Mouse (Mus musculus) megakaryocyte, embryonic 14.5 days (primary cell): ENCODE results near the gene Cd33. TPM values are rescaled to one million over a fixed set of nuclear protein-coding genes. Genes with fewer than 3 reads are reported as not detected.
A peak's percentile ranks its signal among the peaks of the same experiment; 100 is the strongest.

Source experiments
- H3K27me3 ChIP-seq: replicated peaks from 2 replicates; pipeline ENCODE3; 2012; ENCODE audit warnings: inconsistent platforms
- H3K36me3 ChIP-seq: replicated peaks from 2 replicates; pipeline ENCODE3; 2012; ENCODE audit warnings: low read length, inconsistent platforms, mixed read lengths
- H3K4me1 ChIP-seq: 2 replicates; pipeline ENCODE4 v1.6.1; 2012; ENCODE audit warnings: inconsistent platforms
- H3K4me3 ChIP-seq: replicated peaks from 2 replicates; pipeline ENCODE3; 2012; ENCODE audit warnings: moderate library complexity, mild to moderate bottlenecking, inconsistent platforms
- H3K9me3 ChIP-seq: 2 replicates; pipeline ENCODE4 v1.6.1; 2012; ENCODE audit warnings: inconsistent platforms
- FLI1 ChIP-seq: IDR thresholded peaks from 2 replicates; pipeline ENCODE4 v1.6.1; 2012; ENCODE audit warnings: low read length, inconsistent platforms, mixed read lengths
- GATA1 ChIP-seq: IDR thresholded peaks from 3 replicates; pipeline ENCODE4 v1.6.1; 2012; ENCODE audit warnings: mixed read lengths, low read length, inconsistent platforms, borderline replicate concordance
- polyA plus RNA-seq: library from polyadenylated mRNA; stranded (reverse); fragments of >175 nt; gene quantifications from 2 replicates; pipeline ENCODE4 v1.2.3, GENCODE M21; 2012; ENCODE audit warnings: low replicate concordance; ENCODE audit not compliant: insufficient read depth

The Cd33 gene
- 0.35 TPM in 1 of 2 replicates, not detected in the other for polyA plus RNA-seq

DNA sequence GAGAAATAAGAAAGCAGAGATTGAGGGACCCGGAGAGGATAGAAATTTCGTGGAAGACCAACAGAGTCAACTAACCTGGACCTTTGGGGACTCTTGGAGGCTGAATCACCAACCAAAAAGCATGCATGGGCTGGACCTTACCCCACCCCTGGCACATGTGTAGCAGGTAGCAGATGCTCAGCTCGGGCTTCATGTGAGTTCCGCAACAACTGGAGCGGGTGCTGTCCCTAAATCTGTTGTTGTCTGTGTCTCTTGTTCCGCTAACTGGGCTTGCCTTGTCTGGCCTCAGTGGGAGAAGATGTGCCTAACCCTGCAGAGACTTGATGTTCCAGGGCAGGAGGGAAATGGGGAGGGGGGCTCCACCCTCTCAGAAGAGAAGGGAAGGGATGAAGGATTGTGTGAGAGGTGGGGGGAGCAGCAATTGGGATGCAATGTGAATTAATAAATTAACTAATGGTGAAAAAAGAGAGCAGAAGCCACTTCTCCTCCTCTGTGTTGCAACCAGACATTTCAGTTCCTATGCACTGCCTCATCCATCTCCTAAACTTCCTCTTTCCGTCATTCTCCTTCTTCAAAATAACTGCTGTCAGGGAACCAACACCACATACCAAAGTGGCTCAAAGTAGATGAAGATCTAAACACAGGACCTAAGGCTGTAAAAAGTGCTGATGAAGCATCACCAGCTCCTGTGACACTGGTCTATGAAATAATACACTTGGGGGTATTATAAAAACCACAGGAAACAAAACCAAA is at the start of gene Cd33:
Gene Cd33, minus strand, starts transcription at position 204 of the 753 bp plus-strand sequence.
- Histone ChIP-seq H3K27me3 (peaks cover 5% of the 10 kb centered on the region), H3K4me3 (no peak within 1 kb of the TSS), H3K4me1 (no peaks in the 10 kb centered on the region), H3K36me3 (no peaks in the 10 kb centered on the region), H3K9me3 (no peaks in the 10 kb centered on the region)
- no peak for TF ChIP-seq GATA1
- TF ChIP-seq FLI1: no peak

DNA sequence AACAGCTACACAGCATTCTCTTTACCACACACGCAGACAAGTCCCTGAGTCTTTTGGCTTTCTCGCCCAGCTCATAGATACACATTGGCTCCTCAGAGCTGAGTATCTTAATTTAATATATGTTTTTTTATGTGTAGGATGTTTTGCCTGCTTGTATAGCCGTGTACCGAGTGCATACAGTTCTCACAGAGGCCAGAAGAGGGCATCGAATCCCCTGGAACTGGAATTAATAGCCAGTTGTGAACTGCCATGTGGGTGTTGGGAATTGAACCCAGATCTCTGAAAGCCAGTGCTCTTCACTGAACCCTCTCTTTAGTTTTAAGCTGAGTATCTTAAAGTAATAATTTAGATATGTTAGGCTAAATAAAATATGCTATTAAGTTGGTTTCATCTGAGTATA is 40.6 kb upstream of the Cd33 start:
- H3K36me3 ChIP-seq: peaks cover 71% of the 10 kb centered on the region
- H3K4me3 ChIP-seq: no peak overlapping the region
- no peaks in the 10 kb centered on the region for H3K27me3 ChIP-seq
- no peaks in the 10 kb centered on the region for H3K9me3 ChIP-seq
- no peak for TF ChIP-seq FLI1
- no peak for TF ChIP-seq GATA1
- peaks cover 26% of the 10 kb centered on the region for H3K4me1 ChIP-seq

DNA sequence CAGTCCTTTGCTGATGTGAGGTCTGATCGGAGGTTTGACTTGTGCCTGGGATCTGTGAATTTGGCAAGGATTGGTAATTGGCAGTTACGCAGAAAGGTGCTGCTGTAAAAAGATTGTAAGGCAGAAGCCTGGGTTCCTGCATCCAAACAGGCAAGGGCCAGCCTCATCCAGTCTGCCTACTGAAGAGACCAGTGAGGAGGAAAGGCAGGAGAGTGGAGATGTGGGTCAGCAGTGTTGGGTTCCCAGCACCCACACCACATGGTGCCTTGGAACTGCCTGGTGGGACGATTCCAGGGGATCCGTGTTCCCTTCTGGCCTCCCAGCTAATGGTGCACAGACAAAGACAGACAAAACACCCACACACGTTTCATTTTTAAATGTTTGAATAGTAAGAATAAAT is 36.3 kb upstream of the Cd33 start:
- H3K27me3 ChIP-seq: no peaks in the 10 kb centered on the region

DNA sequence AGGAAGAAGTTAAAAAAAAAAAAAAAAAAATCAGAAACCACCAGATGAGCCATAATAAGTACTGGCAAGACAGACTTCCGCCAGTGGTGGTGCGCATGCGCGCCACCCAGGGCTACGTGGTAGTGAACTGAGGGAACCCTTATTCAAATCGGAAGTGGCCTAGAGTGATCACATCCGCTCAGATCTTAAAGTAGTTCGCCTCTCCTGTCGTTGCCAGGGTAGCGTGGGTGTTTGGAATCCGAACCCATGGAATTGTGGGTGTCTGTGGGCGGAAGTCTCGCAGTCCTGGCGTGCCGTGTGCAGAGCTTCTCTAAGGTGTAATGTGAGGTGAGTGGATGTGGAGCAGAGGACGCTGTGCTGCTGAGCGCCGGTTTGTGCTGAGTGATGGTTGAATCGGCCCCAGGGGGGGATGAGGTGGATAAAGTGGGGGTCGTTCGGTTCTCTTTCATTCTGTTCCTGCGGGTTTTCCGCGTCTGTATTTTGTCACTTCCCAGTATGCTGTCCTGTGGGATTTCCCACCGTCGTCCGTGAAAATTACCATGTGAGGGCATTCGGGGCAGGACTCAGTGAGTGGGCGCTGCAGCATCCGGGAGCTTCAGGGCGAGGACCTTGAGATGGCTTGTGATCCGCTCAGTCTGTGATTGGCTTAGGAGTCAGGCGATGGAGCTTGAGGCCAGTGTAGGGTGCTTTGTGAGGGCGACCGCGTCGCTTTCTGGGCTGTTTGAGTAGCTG is 35.4 kb upstream of the Cd33 start, which contains the start of gene Zfp719:
Gene Zfp719, plus strand, starts transcription at position 171 of the 732 bp plus-strand sequence.
- H3K27me3 ChIP-seq: peaks cover under 1% of the 10 kb centered on the region

More for the DNA sequence above, 36.3 kb upstream of the Cd33 start:
- peaks cover 29% of the 10 kb centered on the region for H3K4me1 ChIP-seq
- H3K36me3 ChIP-seq: peaks cover 28% of the 10 kb centered on the region
- no peak for TF ChIP-seq FLI1
- TF ChIP-seq GATA1: no peak
- peak overlapping the region; percentile 98 for H3K4me3 ChIP-seq
- H3K9me3 ChIP-seq: no peaks in the 10 kb centered on the region

DNA sequence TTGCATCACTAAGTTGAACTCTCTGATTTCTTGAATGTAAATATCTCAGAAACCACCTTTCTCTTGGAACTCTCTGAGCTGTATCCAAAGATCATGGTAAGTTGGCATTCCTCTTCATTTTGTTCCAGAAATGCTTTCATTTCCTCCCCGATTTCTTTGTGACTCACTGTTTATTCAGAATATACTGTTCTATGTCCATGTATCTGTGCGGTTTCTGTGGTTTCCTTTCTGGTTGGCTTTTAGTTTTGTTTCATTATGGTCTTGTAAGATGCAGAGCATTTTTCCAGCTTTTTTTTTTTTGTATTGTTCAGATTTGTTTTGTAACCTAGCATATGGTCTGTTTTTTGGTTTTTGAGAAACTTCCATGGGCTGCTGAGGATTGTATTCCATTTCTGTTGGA is 27.0 kb upstream of the Cd33 start:
- Histone ChIP-seq H3K36me3 (no peaks in the 10 kb centered on the region), H3K27me3 (peaks cover 21% of the 10 kb centered on the region), H3K9me3 (peaks cover 27% of the 10 kb centered on the region), H3K4me3 (no peak overlapping the region), H3K4me1 (no peaks in the 10 kb centered on the region)
- TF ChIP-seq FLI1: no peak
- TF ChIP-seq GATA1: no peak

More for the DNA sequence above, 35.4 kb upstream of the Cd33 start, which contains the start of gene Zfp719:
- Histone ChIP-seq H3K4me1 (peaks cover 29% of the 10 kb centered on the region), H3K4me3 (peak within 1 kb of the TSS; percentile 98), H3K9me3 (no peaks in the 10 kb centered on the region), H3K36me3 (peaks cover 19% of the 10 kb centered on the region)
- TF ChIP-seq FLI1: 0 out of 2 replicates have a peak, but pooled peaks have one; percentile 42
- no peak for TF ChIP-seq GATA1

DNA sequence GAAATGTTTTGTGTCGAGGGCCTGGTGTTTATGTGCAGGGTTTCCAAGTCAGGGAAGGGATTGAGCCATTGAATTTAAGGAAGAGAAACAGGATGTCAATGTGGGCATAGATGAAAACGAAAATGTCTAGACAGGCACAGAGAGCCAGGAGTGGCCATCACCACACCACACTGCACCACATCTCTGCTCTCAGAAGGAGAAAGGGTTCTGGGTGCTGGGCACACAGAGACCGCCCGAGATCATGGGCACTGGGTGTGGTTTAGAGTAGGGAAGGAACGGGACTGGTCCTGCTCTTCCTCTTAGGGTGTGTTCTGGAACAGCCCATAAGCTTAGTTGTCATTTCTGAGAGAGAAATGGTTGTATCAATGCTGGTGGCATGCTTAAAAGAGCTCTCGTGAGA is 19.1 kb upstream of the Cd33 start:
- TF ChIP-seq GATA1 (no peak), FLI1 (no peak)
- H3K9me3 ChIP-seq: no peaks in the 10 kb centered on the region
- peaks cover 22% of the 10 kb centered on the region for H3K4me1 ChIP-seq
- H3K4me3 ChIP-seq: peak overlapping the region; percentile 47
- H3K36me3 ChIP-seq: no peaks in the 10 kb centered on the region
- H3K27me3 ChIP-seq: peaks cover 60% of the 10 kb centered on the region

DNA sequence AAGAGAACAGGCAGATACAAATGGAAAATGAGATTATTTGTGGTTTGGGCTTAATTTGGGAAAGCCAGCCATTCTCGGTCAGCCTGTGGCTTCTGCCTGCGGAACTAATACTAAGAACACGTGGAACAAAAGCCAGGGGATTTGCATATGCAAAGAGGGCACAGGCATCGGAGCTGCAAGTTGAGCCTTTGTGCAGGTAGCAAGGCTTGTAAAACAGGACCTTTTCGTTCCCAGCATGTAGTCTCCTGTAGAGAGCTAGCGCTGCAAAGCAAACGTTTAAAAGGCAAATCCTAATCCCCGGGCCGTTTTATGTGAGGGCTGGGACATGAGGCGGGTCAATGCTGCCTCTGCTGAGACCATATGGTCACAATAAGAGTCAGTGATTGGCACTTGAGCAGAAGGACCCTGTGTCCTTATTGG is 18.4 kb upstream of the Cd33 start:
- H3K9me3 ChIP-seq: no peaks in the 10 kb centered on the region
- TF ChIP-seq FLI1: no peak
- no peak for TF ChIP-seq GATA1
- peaks cover 58% of the 10 kb centered on the region for H3K27me3 ChIP-seq
- peak overlapping the region; percentile 91 for H3K4me3 ChIP-seq
- no peaks in the 10 kb centered on the region for H3K36me3 ChIP-seq
- peaks cover 22% of the 10 kb centered on the region for H3K4me1 ChIP-seq

DNA sequence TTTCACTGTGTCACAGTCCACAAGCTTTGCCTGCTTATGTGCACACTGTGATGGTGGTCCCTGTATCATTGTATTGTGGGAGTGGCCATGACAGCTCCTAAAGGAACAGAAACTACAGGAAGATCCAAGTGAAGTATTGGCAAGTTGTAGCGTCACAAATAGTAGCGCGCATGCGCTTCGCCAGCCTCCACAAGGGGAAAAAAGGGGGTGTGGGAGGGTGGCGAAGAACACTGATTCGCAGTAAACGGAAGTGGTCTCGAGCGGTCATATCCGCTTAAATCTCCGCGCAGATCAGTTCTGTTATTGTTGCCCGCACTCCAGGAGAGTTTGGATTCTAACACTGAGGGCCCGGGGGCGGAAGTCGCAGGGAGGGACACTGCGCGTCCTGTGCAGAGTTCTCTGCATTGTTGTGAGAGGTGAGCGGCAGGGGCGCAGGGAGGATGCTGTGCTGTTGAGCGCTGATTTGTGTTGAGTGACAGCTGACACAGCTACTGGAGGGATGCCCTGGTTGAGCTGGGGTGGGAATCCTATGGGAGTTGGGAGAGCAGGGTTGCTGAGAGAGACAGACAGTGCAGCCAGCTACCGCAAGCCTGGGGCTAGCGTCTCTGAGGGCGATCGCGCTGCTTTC is 17.9 kb upstream of the Cd33 start, which contains the start of gene Zfp658:
Gene Zfp658, plus strand, starts transcription at position 251 of the 628 bp plus-strand sequence.
- TF ChIP-seq GATA1: no peak
- no peak for TF ChIP-seq FLI1
- Histone ChIP-seq H3K9me3 (no peaks in the 10 kb centered on the region), H3K36me3 (no peaks in the 10 kb centered on the region), H3K27me3 (peaks cover 58% of the 10 kb centered on the region), H3K4me1 (peaks cover 27% of the 10 kb centered on the region), H3K4me3 (peak within 1 kb of the TSS; percentile 91)

DNA sequence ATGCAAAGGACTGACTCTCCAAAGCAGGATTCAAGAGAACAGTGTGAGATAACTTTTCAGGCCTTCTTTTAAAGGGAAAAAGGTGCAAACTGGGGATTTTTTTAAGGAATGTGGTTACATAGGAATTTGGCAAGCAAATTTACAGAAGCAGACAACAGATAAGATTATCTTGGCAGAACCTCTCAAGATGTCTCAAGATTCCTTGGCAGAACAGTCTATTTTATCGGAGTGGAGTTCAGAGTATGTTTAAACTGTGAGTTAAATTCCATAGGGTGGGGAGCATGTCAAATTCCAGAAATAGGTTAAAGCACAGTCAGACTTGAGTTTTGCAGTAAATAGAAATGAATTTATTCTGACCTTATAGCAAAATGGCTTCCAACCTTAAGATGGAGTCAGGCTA is 12.7 kb upstream of the Cd33 start:
- Histone ChIP-seq H3K9me3 (no peaks in the 10 kb centered on the region), H3K36me3 (no peaks in the 10 kb centered on the region), H3K27me3 (peaks cover 26% of the 10 kb centered on the region), H3K4me1 (peaks cover 35% of the 10 kb centered on the region), H3K4me3 (no peak overlapping the region)
- TF ChIP-seq GATA1 (no peak), FLI1 (no peak)

DNA sequence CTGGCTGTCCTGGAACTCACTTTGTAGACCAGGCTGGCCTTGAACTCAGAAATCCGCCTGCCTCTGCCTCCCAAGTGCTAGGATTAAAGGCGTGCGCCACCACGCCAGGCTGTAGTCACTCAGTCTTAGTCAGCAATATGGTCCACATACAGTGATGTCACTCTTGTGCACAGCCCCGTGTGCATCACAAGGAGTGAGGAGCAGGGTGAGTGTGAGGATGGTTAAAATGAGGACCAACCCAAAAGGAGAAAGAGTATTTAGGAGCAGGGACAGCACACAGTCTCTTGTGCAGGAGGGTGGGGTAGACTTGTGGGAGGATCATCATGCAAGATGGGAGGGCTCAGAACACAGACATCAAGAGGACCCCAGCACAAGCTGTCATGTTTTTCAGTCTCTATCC is 11.1 kb upstream of the Cd33 start:
- H3K4me1 ChIP-seq: peaks cover 33% of the 10 kb centered on the region
- H3K27me3 ChIP-seq: peaks cover 17% of the 10 kb centered on the region
- no peaks in the 10 kb centered on the region for H3K9me3 ChIP-seq
- H3K36me3 ChIP-seq: no peaks in the 10 kb centered on the region
- TF ChIP-seq FLI1: no peak
- TF ChIP-seq GATA1: no peak
- H3K4me3 ChIP-seq: no peak overlapping the region
